Mouse (Mus musculus): ENCODE measurements around the gene Gm10488. TPM values are rescaled to one million over a fixed set of nuclear protein-coding genes. Genes with fewer than 3 reads are reported as not detected.
"Not testable (repeated sequence)": the region's sequence is repeated elsewhere in the genome, so short reads cannot be mapped to it uniquely, and the experiment has no call there.

Gm10488 gene
- not detected in 2 replicates for total RNA-seq (2014; fragmentation: Nextera tagmentation)
- total RNA-seq (2017) = not detected in 2 replicates
- not detected in 2 replicates for polyA plus RNA-seq (2012)

DNA sequence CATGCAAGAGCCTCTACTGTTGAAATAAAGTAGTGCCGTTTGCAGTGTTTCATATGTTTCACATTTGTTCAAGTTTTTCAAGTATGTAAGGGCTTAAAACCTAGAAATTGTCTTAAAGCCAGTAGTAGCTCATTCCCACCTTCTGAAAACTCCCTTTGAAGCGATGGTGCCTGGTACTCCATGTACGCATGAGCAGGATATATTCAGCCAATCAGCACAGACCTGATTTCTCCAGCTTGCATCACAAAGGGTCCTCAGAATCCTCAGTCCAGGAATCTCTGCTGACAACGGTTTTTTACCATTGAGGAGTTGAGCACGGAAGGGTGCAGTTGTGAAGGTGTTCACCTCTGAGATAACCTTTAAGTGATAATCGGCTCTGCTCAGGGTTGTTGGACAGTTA is at the start of gene Gm10488:
Gene Gm10488 (plus strand): TSS at position 301 of the 400 bp plus-strand sequence.
- ATAC-seq (ENCODE audit: extremely low read depth, insufficient number of reproducible peaks, low FRiP score, poor library complexity, severe bottlenecking) = not testable (repeated sequence)

More for the DNA sequence above, at the start of gene Gm10488:
- H3K4me1 ChIP-seq (ENCODE audit: insufficient read depth, low read depth, low read length); H3K4me3 ChIP-seq (ENCODE audit: low read depth, low read length); DNase-seq (ENCODE audit: low spot score); H3K9me3 ChIP-seq (replicated peaks); H3K36me3 ChIP-seq (replicated peaks); H3K27me3 ChIP-seq (ENCODE audit: insufficient read depth, low read length): not testable (repeated sequence)
